Mouse (Mus musculus) lung, postnatal 36 days (tissue): ENCODE measurements at regions not wholly inside any gene's neighbourhood (a gene's known extent, or its start where the extent isn't known, plus 50 kb on each side); places are given as distances from the start of the nearest gene placed in this dataset.

Experiments
- DNase-seq: peaks from one replicate; pipeline ENCODE4 v3.0.0; 2022; ENCODE audit warnings: mixed read lengths

DNA sequence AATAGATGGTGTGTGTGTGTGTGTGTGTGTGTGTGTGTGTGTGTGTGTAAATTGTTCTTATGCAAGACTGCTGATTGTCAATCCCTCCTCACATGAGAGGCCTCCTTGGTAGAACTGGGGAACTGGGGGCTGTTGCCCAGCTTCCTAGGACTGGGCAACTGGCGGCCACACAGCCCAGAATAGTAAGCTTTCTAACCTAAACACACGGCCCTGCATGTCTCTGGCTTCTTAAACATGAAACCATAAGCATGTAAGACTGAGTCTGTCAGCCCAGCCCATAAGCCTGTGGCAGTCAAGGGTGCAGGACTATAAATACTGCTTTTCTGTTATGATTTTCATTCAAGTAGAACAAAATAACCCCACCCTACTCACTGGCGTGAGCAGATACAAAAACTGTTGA lies 60.7 kb downstream of the Ifng start:
- peak; percentile 4 for DNase-seq

- peak; percentile 3 for DNase-seq
Observed at GRCm38 (mm10) chr10:118504811-118505210, 64.0 kb downstream of the Ifng start.

GRCm38 (mm10) chr10:118506154-118506553 lies 65.3 kb downstream of the Ifng start:
- DNase-seq: no peak

- peak; percentile 30 for DNase-seq
Observed at GRCm38 (mm10) chr10:118507630-118508029, 66.8 kb downstream of the Ifng start.

GRCm38 (mm10) chr10:118516839-118517238 lies 76.0 kb downstream of the Ifng start:
- DNase-seq: no peak

- no peak for DNase-seq
Observed at GRCm38 (mm10) chr10:118517995-118518394, 77.1 kb downstream of the Ifng start.

DNA sequence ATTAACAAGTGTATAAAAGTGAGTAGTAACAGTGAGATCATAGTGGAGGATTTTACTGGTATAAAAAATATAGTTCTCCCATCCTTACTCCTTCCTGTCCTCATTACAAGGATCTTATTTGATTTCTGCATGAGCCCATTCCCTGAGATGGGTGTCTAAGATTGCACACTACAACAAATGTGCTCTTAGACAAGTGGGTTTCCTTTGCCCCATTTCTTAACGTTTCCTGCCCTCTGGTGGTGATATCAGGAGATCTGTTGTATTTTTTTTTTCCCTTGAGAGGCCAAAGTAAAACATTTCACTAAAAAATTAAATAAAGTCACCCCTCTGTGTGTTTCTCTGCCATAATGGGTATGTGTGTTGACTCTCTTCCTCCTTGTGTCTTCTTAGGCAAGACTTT lies 105.1 kb downstream of the Ifng start:
- DNase-seq: peak; percentile 3

DNA sequence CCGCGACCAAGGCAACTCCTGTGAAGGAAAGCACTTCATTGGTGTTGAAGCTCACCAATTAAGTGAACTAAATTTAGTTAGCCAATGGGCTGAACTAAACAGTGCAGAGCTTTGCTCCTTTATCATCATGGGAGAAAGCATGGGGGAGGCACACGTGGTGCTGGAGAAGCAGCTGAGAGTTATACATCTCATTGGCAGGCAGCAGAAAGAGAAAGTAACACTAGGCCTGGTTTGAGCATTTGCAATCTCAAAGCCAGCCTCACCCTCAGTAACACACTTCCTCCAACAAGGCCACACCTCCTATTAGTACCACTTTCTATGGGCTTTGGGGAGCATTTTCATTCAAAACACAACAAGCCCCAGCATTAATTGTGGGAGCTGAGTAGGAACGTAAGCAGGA lies 109.4 kb downstream of the Ifng start:
- DNase-seq: no peak

DNA sequence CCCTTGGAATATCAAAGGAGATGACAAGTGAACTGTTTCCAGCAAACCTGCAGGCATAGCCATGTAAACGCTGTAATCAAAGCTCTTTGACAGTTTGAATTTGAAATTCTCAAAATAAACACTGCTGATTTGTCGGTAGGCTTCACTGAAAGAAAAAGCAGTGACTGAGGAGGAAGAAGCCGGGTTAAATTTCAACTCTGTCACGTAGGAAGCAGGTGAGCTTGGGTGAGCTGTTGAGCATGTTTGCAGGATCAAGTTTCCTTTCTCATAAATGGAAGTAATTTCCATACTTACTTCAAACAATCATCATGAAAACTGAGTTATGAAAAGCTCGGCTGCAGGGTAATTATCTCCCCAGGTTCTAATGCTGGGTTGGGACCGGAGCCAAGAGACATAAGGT lies 118.0 kb downstream of the Ifng start:
- DNase-seq: no peak

DNA sequence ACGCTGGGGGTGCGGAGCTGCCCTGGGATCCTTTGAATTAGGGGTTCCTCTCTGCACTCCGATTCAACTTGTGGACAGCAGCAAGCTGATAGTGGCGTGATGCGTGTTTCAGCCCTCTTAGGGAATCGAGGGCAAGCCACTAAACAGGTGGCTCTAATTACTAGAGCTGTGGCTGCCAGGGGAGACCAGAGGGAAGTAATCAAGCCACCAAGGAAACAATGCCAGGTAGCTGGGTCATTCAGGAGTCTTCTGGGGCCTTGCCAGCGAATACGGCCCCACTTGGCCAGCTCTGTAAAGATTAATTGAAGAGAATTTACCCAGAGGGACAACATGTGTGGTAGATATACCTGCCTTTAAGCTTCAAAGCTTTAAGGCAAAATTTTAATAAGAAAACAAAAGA lies 123.2 kb downstream of the Ifng start:
- DNase-seq: no peak

GRCm38 (mm10) chr10:118564528-118565268 lies 123.9 kb downstream of the Ifng start:
- no peak for DNase-seq

DNA sequence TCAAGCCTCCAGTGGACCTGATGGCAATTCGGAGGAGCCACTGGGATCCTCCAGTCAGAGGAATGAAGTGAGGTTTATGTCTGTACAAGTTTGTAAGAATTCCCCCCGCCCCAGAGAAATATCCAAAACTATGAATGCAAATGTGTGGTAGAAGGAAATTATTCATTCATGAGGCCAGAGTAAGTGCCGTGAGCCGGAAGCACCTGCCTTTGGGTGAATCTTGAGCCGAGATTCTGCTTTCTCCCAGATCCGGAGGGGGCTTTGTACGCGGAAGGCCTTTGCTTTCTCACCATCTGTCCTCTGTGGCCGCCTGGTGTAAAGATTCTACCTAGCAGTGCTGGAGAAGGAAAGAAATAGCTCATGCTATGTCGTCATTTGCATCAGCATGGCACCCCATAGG lies 127.8 kb downstream of the Ifng start:
- no peak for DNase-seq

DNA sequence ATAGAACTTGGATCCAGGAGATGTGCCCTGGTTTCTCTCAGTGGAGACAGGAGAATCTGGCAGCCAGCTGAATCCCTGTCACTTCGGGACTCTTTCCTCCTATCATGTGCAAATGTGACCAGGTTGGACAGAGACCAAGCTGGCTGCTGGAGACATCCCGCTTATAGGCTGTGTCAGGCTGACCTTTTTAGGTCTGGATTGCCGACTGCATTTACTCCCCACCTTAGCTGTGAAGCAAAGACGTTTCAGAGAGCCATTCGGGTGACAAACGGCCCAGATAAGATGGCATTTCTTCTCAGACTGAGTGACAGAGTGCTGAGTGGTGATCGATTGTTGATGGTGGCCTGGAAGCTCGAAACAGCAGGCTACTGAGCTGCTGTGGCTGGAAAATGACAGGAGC lies 128.6 kb downstream of the Ifng start:
- DNase-seq: no peak

DNA sequence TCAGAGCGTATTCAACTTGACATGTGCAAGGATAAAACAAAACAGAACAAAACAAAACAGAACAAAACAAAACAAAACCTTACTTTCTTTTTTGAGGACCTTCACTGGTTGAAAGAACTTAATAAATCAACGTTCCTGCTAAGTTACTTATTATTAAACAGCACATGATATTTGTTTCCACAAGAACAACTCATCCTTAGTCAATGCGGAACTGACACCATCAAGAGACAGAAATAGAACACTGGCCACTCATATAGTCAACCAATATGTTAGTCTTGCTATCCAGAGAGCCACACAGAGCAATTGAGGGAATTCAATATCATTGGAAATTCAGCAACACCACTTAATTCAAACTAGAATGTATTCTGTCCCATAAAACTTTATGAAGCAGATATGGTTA lies 132.4 kb downstream of the Ifng start:
- DNase-seq: no peak

GRCm38 (mm10) chr10:118575570-118575969 lies 134.7 kb downstream of the Ifng start:
- DNase-seq: no peak

- no peak for DNase-seq
Observed at GRCm38 (mm10) chr10:118581376-118581775, 140.5 kb downstream of the Ifng start.

DNA sequence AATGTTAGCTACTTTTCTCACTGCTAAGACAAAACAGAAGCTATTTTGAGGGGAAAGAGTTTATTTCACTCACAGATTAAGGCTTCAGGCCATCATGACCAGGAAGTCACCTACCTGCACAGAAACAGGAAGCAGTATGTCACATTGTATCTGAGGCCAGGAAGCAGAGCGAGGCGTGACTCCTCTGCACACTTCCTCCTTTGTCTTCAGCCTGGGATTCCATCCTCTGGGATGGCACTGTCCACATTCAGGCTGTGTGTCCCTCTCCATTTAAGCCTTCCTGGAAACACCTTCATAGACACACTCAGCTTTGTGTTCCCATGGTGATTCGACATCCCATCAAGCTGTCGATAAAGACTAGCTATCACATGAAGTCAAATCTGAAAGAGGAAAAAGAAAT lies 145.0 kb downstream of the Ifng start:
- no peak for DNase-seq

DNA sequence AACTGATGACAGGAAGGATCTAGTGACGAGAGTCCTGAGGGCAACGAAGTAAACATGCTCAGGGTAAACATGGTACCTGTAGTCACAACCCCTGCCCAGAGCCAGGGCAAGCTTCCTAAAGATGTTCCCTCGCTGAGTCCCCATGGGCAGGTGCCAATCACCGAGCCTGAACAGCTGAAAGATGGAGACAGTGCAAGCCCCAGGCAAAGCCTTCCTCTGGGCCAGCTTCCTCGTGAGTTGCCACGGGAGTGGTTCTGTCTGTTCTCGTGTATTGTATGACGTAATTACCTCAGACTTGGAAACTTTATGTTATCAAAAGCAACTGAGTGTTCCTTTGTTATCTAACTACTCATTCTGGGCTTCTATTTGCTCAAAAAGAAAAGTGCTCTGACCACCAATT lies 147.4 kb downstream of the Ifng start:
- DNase-seq: no peak

GRCm38 (mm10) chr10:118592648-118593368 lies 152.0 kb downstream of the Ifng start:
- DNase-seq: peak; percentile 95

DNA sequence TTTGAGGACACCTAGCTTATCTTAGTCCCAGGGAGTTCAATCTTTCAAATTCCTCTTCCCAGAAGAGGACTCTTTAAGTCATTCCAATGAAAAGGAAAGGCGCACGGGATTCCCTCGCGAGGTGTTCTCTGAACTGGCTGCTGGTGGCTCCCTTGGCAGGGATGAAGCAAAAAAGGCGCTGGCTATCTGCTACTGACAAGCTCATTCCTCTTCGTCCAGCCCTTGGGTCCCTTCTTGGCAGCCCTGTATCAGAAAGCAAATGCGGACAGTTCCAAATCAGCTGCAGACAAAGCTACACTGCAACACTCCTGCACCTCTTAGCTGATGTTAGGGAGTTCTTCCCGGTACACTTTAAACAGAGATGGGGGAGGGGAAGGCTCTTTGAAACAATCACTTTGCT lies 155.4 kb downstream of the Ifng start:
- peak; percentile 6 for DNase-seq

- no peak for DNase-seq
Observed at GRCm38 (mm10) chr10:118598497-118598896, 157.7 kb downstream of the Ifng start.

DNA sequence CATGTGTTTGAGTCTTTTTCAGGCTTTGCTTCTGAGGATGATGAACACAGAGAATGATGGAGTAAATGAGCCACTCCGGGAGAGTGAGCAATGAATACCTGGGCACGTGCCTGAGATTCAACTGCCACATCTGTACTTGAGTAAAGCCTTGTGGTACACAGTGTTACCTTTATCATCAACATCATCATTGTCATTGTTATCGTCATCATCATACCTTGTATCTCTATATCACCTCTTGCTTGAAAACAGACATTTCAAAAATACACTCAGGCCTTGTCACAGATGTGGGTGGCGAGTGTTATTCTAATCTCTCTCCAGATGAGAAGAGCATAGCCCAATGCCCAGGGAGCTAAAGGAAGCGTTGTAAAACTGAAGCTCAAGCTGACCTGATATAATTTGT lies 158.4 kb downstream of the Ifng start:
- no peak for DNase-seq

DNA sequence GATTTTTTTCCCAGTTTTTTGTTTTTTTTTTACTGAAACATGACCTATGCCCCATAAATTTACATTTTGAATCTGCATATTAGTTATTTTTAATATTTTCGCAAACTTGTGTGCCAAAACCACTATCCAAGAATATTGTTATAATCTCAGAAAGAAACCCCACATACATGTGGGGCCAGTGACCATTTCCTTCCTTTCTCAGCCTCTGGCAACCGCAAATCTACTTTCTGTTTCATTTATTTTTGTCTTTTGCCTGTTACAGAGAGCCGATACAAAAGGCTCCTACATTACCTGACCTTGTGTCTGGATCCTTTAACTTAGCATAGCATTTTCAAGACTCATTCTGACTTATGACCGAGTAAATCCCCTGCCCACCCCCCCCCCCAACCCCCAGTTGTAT lies 158.8 kb downstream of the Ifng start:
- no peak for DNase-seq

DNA sequence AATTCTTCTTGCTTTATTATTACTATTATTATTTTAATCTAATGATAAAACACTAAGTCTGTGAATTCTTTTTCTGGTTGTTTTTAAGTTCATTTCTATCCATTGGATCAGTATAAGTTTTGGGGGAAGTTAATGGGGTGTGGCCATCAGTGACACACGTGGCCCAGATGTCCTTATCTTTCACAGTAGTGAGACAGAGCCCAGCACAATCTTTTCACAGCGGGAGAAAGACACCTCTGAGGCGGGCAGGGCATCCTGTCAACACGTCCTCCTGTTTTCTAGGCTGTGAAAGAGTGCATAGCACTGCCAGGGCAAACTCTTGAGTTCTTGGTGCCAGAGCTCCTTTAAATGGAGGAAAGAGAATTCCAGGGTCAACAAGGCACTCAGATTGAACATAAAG lies 162.1 kb downstream of the Ifng start:
- no peak for DNase-seq
